Mouse (Mus musculus): ENCODE results near the gene Kcnc2.

DNA sequence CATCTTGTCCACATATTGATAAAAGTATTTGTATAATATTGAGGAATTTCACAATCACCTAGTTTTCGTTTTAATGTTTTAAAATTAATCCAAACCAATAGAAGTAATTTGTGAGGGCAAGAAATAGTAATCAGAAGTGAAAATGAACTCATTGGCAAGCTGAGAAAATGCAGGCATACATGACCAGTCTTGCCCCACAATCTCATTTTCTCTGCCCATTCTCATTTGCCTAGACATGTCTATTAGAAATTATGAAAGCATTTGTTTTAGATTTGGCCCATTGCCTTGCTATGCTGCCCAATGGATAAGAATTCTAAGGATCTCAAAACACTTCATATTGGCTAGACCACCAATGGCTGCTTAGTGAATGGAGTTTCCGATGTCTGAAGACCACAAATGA, 166.0 kb downstream of the Kcnc2 start:
- TF ChIP-seq EP300 (IDR thresholded peaks at IDR 0.05; ENCODE audit: insufficient read depth, low read depth, low read length) = no peak
- TF ChIP-seq CTCF (IDR thresholded peaks at IDR 0.05; ENCODE audit: low read depth, low read length) = no peak
- TF ChIP-seq POLR2A (IDR thresholded peaks at IDR 0.05; ENCODE audit: insufficient read depth, low read length) = no peak
